Mouse (Mus musculus) mouse embryonic stem cell (cell line): ENCODE results near the gene Syt1.

ENCODE experiments used
- in situ Hi-C, 2 experiments: fragments of 300-500 bp; cut with MboI; formaldehyde crosslinking; loops; 1 replicate in 1 of 2; 3 replicates in 1 of 2; pipeline ENCODE4 v1.14.3; 2019 to 2020; ENCODE audit warnings: low sequenced_read_pairs in 2 of 2, low pct_unique_long_range_greater_than_20kb in 1 of 2, mixed read lengths in 1 of 2; ENCODE audit not compliant: unreplicated experiment in 1 of 2

Gene Syt1

DNA sequence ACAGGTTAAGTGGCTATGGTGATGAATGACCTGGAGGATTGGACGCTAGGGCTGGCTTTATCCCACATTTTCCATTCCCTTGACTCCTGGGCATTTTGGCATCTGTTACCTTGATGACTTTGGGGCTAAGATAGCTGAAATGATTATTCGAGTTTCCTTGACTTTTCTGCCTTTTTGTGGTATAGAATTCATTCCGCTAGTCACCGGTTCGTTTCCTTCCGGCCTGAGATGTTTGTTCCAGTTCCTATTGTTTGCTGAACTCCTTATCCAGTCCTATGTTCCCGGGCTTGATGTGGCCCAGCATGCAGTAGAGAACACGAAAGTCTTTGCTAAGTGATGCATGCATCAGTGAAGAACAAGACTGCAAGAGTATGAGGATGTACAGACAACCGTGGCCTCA, 493.7 kb downstream of the Syt1 start:
- in situ Hi-C loops = no loop called here

DNA sequence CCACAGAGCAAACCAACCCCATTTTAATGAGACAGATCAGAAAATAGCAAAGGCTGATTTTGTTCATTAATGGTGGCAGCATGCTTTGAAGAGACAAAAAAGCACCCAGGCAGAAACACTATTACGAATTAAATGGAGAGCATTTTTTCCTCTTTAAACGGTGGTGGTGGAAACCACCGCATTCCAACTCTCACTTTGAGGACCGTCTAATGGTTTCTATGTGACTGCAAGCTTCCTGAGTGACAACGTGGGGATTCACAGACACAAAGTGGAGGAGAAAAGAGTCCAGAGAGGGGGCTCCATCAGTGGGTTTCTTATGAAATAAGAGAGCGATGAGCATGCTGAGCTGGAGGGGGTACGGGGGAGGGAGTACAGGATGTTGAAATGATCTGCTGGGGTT, 496.1 kb downstream of the Syt1 start:
- in situ Hi-C loops = no loop called here

DNA sequence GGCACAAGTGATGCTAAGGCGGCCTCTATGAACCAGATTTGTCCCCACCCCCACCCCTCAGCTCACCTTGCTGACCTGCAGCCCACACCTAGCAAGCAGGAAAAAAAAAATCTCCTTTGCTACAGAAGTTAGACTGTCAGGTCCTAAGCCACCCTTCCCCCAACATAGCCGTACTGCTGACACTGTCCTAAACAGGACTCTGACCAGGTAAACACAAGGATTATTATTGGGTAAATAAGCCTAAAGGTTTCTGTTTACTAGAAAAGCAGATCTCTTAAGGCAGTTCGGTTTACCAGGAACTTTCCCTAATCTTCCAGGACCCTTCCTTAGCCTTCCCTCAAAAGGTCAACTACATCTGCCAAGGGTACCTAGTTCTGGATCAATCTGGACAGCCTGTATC, 501.2 kb downstream of the Syt1 start:
- in situ Hi-C loops = no loop called here

DNA sequence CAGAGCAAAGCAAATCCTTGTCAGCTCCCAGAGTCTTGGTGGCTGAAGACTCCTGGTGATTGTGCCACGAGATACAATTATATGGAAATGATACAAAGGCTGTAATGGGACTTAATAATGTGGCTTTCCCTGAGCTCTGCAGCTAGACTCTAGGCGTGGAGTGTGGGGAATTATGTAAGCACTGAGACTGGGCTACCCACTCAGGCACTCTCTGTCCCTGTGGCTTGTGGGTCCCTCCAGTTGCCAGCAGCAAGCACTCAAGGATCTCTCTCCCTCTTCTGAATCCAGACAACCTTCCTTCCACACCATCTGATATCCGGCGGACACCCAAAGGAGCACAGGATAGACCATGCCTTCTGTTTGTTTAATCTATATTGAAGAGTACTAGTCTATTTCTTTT, 503.9 kb downstream of the Syt1 start:
- in situ Hi-C loops = no loop called here

DNA sequence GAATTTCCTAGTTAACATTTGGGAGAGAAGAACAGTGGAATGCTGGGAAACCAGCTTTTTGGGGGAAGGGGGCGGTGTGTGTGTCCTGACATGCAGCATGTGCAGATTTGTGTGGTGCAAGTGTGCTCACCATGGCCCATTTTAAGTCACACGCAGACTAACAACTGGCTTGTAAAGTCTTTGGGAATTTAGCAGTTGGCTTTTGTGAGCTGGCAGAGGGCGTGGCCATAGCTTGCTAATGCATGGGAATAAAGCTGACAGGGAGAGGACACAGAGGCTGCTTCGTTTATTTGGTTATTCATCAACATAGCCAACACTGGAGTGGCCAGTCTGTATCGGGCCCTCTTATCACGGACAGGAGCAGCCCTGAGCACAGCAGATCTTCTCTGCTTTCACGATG, 505.9 kb downstream of the Syt1 start:
- in situ Hi-C loops = no loop called here

DNA sequence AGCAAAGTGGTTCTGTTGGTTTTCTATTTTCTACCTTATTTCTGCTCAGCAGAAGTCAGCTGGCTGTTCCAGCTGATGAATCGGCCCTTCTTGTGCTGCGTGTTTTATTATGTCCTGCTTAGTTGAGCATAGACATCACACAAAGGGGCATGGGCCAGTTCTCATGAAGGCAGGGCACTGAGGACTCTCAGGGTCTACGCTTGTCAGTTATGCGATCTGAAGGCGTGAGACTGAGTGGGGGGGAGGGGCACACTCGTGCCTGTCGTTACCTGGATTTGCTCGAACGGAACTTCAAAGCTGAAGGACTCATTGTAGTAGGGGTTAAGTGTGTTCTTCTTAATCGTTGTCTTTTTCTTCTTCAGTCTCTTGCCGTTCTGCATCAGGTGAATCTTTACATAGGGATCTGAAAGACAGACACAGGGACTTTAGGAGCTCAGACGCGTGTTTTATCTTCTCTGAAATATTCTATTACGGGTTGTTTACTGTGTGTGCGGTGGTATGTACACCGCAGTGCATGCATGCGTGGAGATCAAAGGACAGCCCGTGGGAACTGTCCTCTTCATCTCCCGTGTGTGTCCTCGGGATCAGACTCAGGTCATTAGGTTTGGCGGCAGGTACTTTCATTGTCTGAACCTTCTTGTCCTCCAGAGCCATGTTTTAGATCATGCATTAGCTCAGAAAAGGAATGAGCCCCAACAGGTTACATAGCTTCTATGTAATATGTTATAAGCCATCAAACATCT, 506.5 kb downstream of the Syt1 start:
- in situ Hi-C loops = no loop called here

DNA sequence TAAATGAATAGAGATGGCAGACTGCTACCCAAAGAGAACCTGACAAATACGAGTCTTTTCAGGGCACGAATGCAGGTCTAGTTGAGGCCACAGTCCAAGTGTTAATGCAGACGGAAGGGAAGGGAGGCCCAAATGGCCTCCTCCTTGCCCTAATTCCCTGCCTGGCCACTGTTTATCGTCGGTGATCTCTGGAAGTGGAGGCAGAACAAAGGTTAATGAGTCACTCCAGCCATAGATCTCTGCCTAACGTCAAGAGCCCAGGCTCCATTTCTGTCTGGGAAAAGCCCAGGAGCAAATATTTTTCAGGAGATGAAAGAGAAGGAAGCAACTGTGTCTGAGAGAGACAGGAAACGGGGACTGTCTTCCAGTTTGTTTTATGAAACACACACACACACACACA, 520.6 kb downstream of the Syt1 start:
- in situ Hi-C loops = no loop called here

DNA sequence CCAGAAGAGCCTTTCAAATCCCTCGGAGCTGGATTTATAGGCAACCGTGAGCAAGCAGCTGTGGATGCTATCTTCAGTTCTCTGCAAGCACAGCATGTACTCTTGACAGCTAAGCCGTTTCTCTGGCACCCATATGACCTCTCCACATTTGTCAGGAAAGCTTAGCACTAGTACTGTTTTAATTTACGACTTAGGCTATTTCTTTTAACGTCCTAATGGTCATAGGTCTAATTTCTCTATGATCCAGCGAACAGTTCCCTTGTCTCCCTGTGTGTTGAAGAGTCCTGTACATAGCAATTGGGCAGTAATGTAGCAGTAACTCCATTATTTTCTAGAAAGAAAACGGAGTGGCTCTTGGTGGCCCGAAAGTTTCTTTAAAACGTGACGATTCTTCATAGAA, 526.8 kb downstream of the Syt1 start:
- in situ Hi-C loops = no loop called here

DNA sequence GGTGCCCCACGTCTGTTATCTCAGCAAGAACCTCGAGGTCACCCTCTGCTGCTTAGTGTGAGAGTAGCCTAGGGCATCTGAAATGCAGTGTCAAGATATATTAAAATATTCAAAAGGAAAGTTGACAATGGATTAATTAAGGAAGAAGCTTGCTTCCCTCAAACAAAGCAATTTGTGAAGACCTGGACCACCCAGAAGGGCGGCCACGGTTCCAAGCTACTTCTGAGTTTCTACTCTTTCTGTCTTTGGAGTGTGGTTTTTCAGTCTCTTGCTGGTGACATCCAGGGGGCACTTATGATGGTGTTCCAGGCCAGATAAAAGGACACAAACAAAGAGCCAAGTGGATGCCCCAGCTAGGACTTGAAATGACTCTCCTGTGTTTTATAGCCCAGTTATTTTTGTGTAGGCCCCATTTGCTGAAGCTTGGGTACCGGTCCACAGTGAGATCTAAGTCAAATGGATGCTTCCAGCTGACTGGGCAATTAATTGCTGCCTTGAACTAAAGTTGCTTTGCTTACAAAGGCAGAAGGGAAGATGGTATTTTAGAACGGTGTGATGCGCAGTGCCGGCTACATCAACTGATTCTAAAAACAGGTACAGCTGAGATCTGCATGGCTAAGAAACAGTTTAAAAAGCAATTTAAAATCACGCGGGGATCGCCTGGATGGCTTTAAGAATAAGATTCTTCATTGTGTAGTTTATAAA, 530.5 kb downstream of the Syt1 start:
- in situ Hi-C loops = no loop called here

DNA sequence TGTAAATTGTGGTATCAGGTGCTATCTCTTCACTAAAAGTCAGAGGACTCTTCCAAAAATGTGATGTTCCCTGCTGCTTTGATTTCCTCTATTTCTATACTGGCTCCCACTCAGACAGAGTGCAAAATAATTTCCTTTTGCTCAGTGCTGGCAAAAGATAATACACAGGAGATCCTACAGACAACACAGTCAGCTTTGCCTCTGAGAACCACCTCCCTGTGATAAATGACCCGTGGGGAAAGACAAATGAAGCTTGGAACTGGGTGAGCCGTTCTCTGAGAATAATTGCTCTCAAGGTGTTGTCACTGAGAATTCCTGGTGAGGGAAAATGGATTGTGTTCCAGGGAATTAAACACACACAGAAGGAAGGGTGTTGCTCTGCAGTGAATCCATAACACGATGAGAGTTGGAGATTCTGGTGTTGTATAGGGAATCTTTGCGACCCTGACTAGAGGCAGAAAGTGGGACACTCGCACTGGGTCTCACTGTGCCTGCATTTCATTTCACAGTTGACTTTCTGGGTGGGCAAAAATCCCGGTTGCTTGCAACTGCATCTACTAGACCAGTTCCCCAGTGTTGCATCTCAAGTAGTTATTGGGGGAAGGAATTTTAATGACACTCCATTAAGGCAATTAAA, 540.3 kb downstream of the Syt1 start:
- in situ Hi-C loops = no loop called here

DNA sequence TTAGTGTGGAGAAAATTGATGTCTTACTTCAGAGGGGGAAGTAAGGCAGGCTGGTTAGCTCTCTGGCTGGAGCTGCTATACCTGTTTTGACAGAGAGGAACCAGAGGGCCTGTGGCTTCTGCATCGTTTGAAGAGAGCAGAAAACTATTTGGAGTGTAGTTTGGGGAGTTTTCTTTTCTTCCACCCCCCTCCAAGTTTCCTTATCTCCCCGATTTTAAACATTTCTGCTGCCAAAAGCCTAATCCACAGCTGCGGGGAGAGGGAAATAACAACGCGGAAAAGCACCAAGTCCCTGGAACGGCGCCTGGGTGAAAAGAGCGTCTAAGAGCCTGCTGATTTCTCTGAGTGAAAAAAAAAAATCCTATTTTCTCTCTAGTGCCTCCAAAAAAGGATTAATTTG, 544.2 kb downstream of the Syt1 start:
- in situ Hi-C loops = no loop called here

DNA sequence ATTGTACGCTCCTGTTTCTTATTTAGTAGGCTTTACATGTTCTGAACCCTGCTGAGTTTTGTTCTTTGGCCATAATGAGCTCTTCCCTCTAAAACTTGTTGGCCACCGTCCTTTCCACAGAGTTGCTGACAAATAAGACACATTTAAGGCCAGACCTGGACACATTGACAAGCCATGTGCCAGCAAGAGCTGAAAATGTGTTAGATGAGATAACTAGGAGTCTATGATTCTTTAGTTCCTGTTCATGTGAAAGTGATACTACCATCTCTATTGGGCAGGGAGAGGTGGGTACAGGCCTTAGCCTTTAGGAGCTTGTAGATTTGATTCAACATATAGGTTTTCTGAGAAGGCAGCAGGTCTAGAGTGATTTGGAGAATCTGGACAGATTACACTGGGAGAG, 548.9 kb downstream of the Syt1 start:
- in situ Hi-C loops = no loop called here

DNA sequence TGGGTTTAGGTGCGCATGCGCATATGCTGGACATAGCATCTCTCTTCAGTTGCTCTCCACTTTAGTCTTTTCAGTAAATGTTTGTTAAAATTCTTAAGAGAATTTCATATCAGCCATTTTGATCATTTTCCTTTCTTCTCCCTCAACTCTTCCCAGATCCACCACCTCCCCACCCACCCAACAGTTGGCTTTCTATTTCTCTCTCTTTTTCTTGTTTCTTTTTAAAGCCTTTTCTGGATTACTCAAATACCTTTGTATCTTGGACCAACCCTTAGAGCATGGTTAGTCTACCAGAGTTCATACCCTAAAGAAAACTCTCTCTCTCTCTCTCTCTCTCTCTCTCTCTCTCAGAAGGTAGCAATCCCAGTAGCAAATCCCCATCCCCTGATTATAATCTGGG, 553.7 kb downstream of the Syt1 start:
- in situ Hi-C loops = no loop called here

DNA sequence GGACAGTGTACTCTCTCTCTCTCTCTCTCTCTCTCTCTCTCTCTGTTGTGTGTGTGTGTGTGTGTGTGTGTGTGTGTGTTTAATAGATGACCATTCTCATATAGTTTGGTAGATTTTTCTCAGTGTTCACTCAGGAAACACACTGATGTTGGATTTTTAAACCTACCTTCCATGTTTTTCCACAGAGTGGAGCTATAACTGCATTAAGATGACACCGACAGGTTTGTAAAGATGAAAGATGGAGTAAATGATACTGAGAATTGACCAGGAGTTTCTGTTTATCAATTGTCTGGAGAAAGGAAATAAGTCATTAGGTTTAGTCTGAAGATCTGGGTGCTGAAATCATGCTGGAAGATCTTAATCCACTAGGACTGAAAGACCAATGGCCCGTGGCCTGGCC, 554.9 kb downstream of the Syt1 start:
- in situ Hi-C loops = no loop called here

DNA sequence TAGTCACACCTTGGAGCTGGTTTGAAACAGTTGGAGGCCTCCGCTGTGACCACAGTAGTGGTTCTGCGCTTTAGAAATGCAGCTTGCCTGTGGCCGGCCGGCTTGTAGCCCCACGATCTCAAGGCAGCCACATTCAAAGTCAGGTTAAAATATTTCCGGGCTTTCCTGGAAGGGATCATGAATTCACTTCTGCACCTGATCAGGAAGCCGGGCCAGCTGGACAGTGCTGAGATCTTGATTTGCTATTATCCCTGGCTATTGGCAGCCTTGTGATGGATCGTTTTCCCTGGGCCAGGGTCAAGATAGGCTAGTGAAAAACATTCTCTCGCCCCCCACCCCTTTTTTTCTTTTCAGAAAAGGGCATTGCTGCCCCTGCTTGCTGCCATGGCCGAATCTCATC, 555.6 kb downstream of the Syt1 start:
- in situ Hi-C loops = no loop called here

DNA sequence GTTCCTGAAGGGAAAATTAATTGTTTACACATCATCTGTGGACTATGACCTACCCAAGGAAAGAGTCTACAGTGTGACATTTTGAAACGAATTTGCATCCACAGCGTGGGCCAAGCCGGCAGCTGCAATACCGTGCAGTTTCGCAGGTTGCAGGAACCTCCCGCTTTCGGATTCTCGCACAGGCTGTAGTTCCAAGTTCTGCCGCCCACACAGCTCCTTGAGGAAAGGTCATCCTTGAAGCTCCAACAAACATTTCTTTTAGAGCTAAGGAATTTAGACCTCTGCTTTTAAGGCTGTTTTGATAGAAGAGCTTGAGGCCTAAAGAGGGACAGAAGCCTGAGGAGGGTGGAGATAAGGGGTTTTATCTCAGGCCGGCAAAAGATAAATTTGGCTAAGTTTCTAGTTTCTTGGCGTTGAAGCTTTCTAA, 556.1 kb downstream of the Syt1 start:
- in situ Hi-C loops = no loop called here

DNA sequence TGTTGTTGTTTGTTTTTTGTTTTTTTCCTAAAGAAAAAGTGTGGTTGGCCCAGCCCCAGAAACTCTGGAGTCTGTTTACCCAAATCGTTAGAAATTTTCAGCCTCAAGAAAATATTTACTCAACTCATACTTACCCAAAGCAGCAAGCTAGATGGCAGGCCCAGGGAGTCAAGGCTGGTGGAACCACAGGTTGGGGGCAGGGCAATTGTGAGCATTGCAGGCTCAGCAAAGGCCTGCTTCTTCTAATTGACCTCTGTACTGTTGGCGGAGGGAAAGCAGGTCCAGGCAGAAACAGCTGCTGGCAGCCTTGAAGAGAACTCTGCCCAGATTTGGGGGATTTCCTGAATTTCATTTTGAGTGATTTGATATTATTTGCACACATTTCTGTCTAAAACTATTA, 557.2 kb downstream of the Syt1 start:
- in situ Hi-C loops = no loop called here

DNA sequence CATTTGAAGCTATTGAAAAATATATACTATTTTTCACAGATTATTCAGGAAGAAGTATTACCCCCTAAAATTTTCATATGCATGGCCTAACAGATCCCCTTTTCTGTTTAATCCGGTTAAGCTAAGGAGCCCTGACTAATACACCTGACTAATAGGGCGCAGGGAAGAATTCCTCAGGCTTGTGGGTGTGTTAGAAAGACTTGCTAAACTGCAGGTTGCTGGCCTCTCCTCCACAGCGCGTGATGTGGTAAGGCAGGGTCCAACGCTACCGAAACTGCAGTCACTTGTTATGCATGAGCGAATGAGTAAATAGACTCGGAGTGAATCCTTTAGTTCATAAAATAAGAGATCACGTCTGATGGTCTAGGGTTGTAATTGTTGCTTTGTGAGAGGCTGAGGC, 558.4 kb downstream of the Syt1 start:
- in situ Hi-C loops = no loop called here

DNA sequence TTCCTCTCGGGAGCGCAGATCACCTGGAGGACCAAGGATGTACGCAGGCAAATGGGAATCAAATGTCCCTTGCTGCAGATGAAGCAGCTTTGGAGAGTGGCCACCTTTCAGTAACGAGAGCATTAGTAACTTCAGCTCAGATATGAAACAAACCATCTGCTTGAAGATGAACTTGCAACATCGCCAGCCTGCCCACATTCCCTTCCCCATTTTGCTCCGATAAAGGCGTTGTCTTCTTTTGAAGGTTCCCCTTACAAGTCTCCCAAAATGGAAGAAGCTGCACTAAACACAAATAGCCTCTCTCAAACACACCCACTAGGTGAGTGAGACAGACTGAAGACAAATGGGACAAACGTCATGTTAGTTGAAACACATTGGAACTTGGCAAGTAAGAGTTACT, 559.3 kb downstream of the Syt1 start:
- in situ Hi-C loops = no loop called here

DNA sequence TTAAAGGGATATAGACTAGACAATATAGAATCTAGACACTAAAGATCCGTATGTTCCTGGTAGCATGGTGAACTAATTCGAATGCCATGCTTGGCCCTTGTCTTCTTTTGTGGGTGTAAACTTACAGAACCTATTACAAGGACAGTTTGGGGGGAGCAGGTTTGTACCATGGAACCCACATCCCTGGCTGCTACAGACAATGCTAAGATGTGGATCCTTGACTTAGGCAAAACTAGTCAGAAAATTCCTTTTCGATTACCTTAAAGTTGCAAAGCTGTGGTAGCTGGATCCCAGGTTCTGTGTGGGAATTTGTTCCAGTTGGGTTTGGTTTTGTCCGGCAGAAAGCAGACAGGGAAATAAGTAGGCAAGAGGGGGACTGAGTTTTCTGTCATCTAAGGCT, 560.4 kb downstream of the Syt1 start:
- in situ Hi-C loops = no loop called here
